In the genomic region with DNA sequence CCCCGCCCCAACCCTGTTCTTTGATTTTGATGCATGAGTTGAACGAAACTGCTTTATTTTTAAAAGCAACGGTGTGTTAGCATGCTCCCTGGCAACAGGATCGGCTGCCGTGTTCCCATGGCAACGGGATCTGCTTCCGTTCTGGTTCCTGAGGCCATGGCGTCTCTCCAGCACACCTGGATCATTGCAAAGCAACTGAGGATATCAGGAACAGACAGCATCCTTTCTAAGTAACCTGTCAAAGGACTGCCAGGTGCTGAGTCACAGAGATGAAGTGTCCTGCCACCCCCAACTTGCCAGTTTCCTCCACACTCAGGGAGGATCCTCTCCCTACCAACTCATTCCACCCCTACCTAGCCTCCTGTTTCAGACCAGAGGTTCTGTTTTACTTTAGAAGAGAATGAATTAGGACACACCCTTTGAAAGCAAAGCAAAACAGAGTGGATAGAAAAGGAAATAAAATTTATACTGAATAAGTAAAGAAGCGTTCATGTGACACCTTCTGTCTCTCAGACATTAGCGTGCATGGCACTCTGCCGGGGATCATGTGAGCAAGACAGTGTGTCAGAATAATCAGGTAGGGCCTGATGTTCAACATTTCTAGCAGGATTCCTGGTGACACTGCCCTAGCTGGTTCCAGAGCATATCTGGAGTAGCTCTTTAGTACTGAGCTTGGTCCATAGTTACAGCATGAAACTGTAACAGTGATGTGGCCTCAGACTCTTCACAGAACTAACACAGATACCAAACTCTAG, we compare ENCODE assay signal across 12 mouse cellular contexts. TPM values are rescaled to one million over a fixed set of nuclear protein-coding genes. Genes with fewer than 3 reads are reported as not detected.
DNase-seq lines count a peak whose midpoint lies in the region; ATAC-seq and TF ChIP-seq lines count a peak whose summit lies in the region.
"Had no signal": no experiment of that assay in that cellular context is flagged by ENCODE, and none has a peak within 500 bp of the region (broad histone marks: within the 10 kb centered on the region; RNA-seq: fewer than 3 reads in every experiment).

No protein-coding gene starts in this region.

- H3K4me2 ChIP-seq in intestine, postnatal 0 days (replicated peaks; ENCODE audit: low read depth) = no peak overlapping the region
- H3K4me2 ChIP-seq: embryonic facial prominence, embryonic 13.5 days; heart, embryonic 11.5 days had no signal

- peak; percentile 50 for DNase-seq in heart, adult 11 months
- no peak for DNase-seq in heart, postnatal 14 days
- DNase-seq in brain, embryonic 18.5 days (ENCODE audit: low read depth, low spot score) = peak; percentile 46
- DNase-seq in layer of hippocampus, postnatal 25 days (ENCODE audit: extremely low spot score in 1 of 2, low spot score in 1 of 2) = peak; percentile 30 to 53
- peak; percentile 87 to 88 for DNase-seq in right cerebral cortex, postnatal 10 days (ENCODE audit: low spot score in 2 of 2)
- no peak for DNase-seq in thymus, adult 18-20 months

- H3K27ac ChIP-seq in intestine, postnatal 0 days (ENCODE audit: low read depth, low read length) = no peak overlapping the region
- H3K27ac ChIP-seq: embryonic facial prominence, embryonic 13.5 days; macrophage had no signal

- no peaks in the 10 kb centered on the region for H3K9me3 ChIP-seq in intestine, postnatal 0 days (ENCODE audit: control insufficient read depth)
- H3K9me3 ChIP-seq: embryonic facial prominence, embryonic 13.5 days had no signal

- intact Hi-C loops in heart, postnatal 14 days (cut with DNase I) = no loop called here

- TF ChIP-seq CTCF in intestine, postnatal 0 days (IDR thresholded peaks at IDR 0.05; ENCODE audit: low read depth) = no peak

- no peak overlapping the region for H3K4me3 ChIP-seq in intestine, postnatal 0 days (ENCODE audit: low read depth, low read length)
- H3K4me3 ChIP-seq: embryonic facial prominence, embryonic 13.5 days had no signal

- H3K4me1 ChIP-seq in intestine, postnatal 0 days (replicated peaks; ENCODE audit: control insufficient read depth, insufficient read depth, low read length) = no peaks in the 10 kb centered on the region
- H3K4me1 ChIP-seq: embryonic facial prominence, embryonic 13.5 days had no signal

- no peak for ATAC-seq in intestine, postnatal 0 days
- no peak for ATAC-seq in cerebellum, adult (ENCODE audit: insufficient number of reproducible peaks, low FRiP score, low TSS enrichment)

- H3K36me3 ChIP-seq in intestine, postnatal 0 days (ENCODE audit: control insufficient read depth, insufficient read depth) = no peaks in the 10 kb centered on the region
- H3K36me3 ChIP-seq: embryonic facial prominence, embryonic 13.5 days had no signal

- no peaks in the 10 kb centered on the region for H3K27me3 ChIP-seq in intestine, postnatal 0 days (replicated peaks; ENCODE audit: control insufficient read depth, insufficient read depth, low read length)
- H3K27me3 ChIP-seq: CH12.LX; embryonic facial prominence, embryonic 13.5 days had no signal

- no peak overlapping the region for H3K9ac ChIP-seq in intestine, postnatal 0 days (ENCODE audit: low read depth, low read length)
- H3K9ac ChIP-seq: embryonic facial prominence, embryonic 13.5 days had no signal

- 65% methylated on average over 11 of the region's 11 CpGs for WGBS in intestine, postnatal 0 days

RNA-seq across cellular contexts. Expression of gene Inpp4a, which starts 11.3 kb away (rescaled TPM):
- 10 to 100 TPM; 17.2 to 17.3 TPM for total RNA-seq in heart, postnatal 14 days (2021)
- total RNA-seq in layer of hippocampus, postnatal 25 days (2021) = 100 to 1,000 TPM; 149 to 156 TPM
- 7.8 and 9.5 TPM in 2 replicates for polyA plus RNA-seq in intestine, postnatal 0 days (2015; fragmentation: Nextera tagmentation; extraction: Ambion mirVana)

Comparison
In these comparisons a context has a peak if more than half of its experiments do, and no peak if none do; other contexts are left out.
1. DNase-seq: peak in heart, adult 11 months (single experiment), brain, embryonic 18.5 days (single experiment), layer of hippocampus, postnatal 25 days (2 of 2) and right cerebral cortex, postnatal 10 days (2 of 2); none in heart, postnatal 14 days (0 of 2) and thymus, adult 18-20 months (0 of 2).
2. RNA of gene Inpp4a, which starts 11.3 kb away (total RNA-seq): 149 to 156 TPM in layer of hippocampus, postnatal 25 days; 17.2 to 17.3 TPM in heart, postnatal 14 days; every median in the first group is over 4 times any median in the second.